Mouse (Mus musculus) olfactory bulb, adult 2 months (tissue): ENCODE data around the gene Kcns1.

ENCODE experiments used
- CTCF ChIP-seq: fragments of 200-500 bp; IDR thresholded peaks from 2 replicates; pipeline ENCODE4 v1.5.1; 2012; ENCODE audit warnings: low read depth, mild to moderate bottlenecking, low read length, moderate library complexity; ENCODE audit not compliant: insufficient read depth
- POLR2A ChIP-seq: fragments of 200-500 bp; IDR thresholded peaks from 2 replicates; pipeline ENCODE4 v1.6.1; 2012; ENCODE audit warnings: mild to moderate bottlenecking, low read depth, low read length, moderate library complexity; ENCODE audit not compliant: insufficient read depth

DNA sequence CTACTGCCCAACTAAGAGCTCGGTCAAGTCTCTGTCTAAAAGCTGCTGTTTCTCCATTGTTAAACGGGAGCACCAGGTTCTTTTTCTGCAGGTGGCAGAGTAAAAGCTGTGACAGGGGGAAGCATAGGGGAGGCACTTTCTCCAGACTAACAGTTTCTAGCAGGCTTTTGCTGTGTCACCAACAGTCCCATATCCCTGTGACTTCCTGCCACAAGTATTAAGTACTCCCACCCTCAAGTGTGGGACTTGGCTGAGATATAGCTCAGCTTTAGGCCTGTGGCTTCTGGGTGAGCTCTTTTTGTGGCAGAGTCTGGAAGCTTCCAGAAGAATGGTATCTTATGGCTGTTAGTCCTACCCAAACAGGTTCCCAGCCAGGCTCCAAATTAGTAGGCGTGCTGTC, 4.9 kb upstream of the Kcns1 start:
- no peak for TF ChIP-seq POLR2A
- no peak for TF ChIP-seq CTCF
